Mouse (Mus musculus) liver, embryonic 14 days (tissue): Measurements from ENCODE around the gene Rbm42. TPM values are rescaled to one million over a fixed set of nuclear protein-coding genes. Genes with fewer than 3 reads are reported as not detected.

ENCODE experiments used
- polyA plus RNA-seq: library from polyadenylated mRNA; depleted of rRNA; stranded (reverse); fragments of >200 nt; gene quantifications from 2 replicates; pipeline ENCODE4 v1.2.3, GENCODE M21; 2012; rRNA removed

Rbm42 gene
- polyA plus RNA-seq, result 21.9 and 25.1 TPM in 2 replicates

GRCm38 (mm10) chr7:30649591-30650540 lies at the start of gene Rbm42:
TSS of gene Rbm42 (minus strand) at chr7:30650317.

GRCm38 (mm10) chr7:30698589-30698988 lies 48.5 kb upstream of the Rbm42 start, which contains the start of gene 2200002J24Rik:
TSS of gene 2200002J24Rik (plus strand) at chr7:30698926.

GRCm38 (mm10) chr7:30671480-30671879 lies 21.4 kb upstream of the Rbm42 start, which contains the start of gene Pmis2:
TSS of gene Pmis2 (minus strand) at chr7:30671605.

GRCm38 (mm10) chr7:30664529-30665200 lies 14.5 kb upstream of the Rbm42 start, which contains the start of gene Haus5:
TSS of gene Haus5 (minus strand) at chr7:30664994.

GRCm38 (mm10) chr7:30635752-30636151 lies 14.4 kb downstream of the Rbm42 start, which contains the start of gene Etv2:
TSS of gene Etv2 (minus strand) at chr7:30635852.

GRCm38 (mm10) chr7:30625530-30626384 lies 24.4 kb downstream of the Rbm42 start, which contains the start of gene Cox6b1:
TSS of gene Cox6b1 (minus strand) at chr7:30626151.

GRCm38 (mm10) chr7:30612654-30613402 lies 37.3 kb downstream of the Rbm42 start, which contains the start of gene Upk1a:
TSS of gene Upk1a (minus strand) at chr7:30612847.

GRCm38 (mm10) chr7:30598786-30599185 lies 51.3 kb downstream of the Rbm42 start, which contains the start of gene Zbtb32:
TSS of gene Zbtb32 (minus strand) at chr7:30598909.

Other genes starting within 250 kb of the Rbm42 start
- 65.2 and 83.0 TPM in 2 replicates for gene Tyrobp, start 236.6 kb downstream of the Rbm42 start, polyA plus RNA-seq
- gene Hcst, start 230.5 kb downstream of the Rbm42 start, polyA plus RNA-seq, result 2.0 and 2.7 TPM in 2 replicates
- gene Nfkbid, start 228.6 kb downstream of the Rbm42 start, polyA plus RNA-seq, result 0.76 and 1.2 TPM in 2 replicates
- gene Aplp1, start 204.8 kb downstream of the Rbm42 start, polyA plus RNA-seq, result 2.6 and 3.0 TPM in 2 replicates
- gene Kirrel2, start 192.6 kb downstream of the Rbm42 start, polyA plus RNA-seq, result 0.06 and 0.09 TPM in 2 replicates
- 0.06 and 0.07 TPM in 2 replicates for gene Nphs1, start 192.0 kb downstream of the Rbm42 start, polyA plus RNA-seq
- gene Prodh2, start 156.7 kb downstream of the Rbm42 start, polyA plus RNA-seq, result 40.2 and 47.9 TPM in 2 replicates
- gene Arhgap33, start 115.3 kb downstream of the Rbm42 start, polyA plus RNA-seq, result 5.9 and 7.3 TPM in 2 replicates
- gene Hspb6, start 98.1 kb downstream of the Rbm42 start, polyA plus RNA-seq, result 3.4 and 3.7 TPM in 2 replicates
- 5.0 and 6.7 TPM in 2 replicates for gene Proser3, start 98.0 kb downstream of the Rbm42 start, polyA plus RNA-seq
- gene Lin37, start 90.5 kb downstream of the Rbm42 start, polyA plus RNA-seq, result 14.5 and 16.8 TPM in 2 replicates
- 30.3 and 31.5 TPM in 2 replicates for gene U2af1l4, start 87.0 kb downstream of the Rbm42 start, polyA plus RNA-seq
- 1.0 and 1.8 TPM in 2 replicates for gene Gm49396, start 87.0 kb downstream of the Rbm42 start, polyA plus RNA-seq
- gene Psenen, start 86.7 kb downstream of the Rbm42 start, polyA plus RNA-seq, result 52.6 and 62.2 TPM in 2 replicates
- 1.6 and 1.8 TPM in 2 replicates for gene Igflr1, start 84.9 kb downstream of the Rbm42 start, polyA plus RNA-seq
- 9.7 and 11.2 TPM in 2 replicates for gene Kmt2b, start 61.6 kb downstream of the Rbm42 start, polyA plus RNA-seq
- gene Zbtb32, start 51.4 kb downstream of the Rbm42 start, polyA plus RNA-seq, result 0.03 and 0.09 TPM in 2 replicates
- 0.21 and 0.71 TPM in 2 replicates for gene Upk1a, start 37.5 kb downstream of the Rbm42 start, polyA plus RNA-seq
- 430 and 478 TPM in 2 replicates for gene Cox6b1, start 24.2 kb downstream of the Rbm42 start, polyA plus RNA-seq
- gene Etv2, start 14.5 kb downstream of the Rbm42 start, polyA plus RNA-seq, result 0.03 TPM in 1 of 2 replicates, not detected in the other
- gene Haus5, start 14.7 kb upstream of the Rbm42 start, polyA plus RNA-seq, result 24.1 and 28.2 TPM in 2 replicates
- not detected in 2 replicates for gene Pmis2, start 21.3 kb upstream of the Rbm42 start, polyA plus RNA-seq
- 0.09 and 0.21 TPM in 2 replicates for gene 2200002J24Rik, start 48.6 kb upstream of the Rbm42 start, polyA plus RNA-seq
- gene Atp4a, start 61.9 kb upstream of the Rbm42 start, polyA plus RNA-seq, result 0.74 and 0.90 TPM in 2 replicates
- gene Tmem147, start 79.2 kb upstream of the Rbm42 start, polyA plus RNA-seq, result 56.5 and 63.8 TPM in 2 replicates
- gene Gapdhs, start 93.4 kb upstream of the Rbm42 start, polyA plus RNA-seq, result not detected in 2 replicates
- gene Sbsn, start 101.2 kb upstream of the Rbm42 start, polyA plus RNA-seq, result 0.61 and 0.74 TPM in 2 replicates
- gene Dmkn, start 113.4 kb upstream of the Rbm42 start, polyA plus RNA-seq, result 0.16 and 0.25 TPM in 2 replicates
- 0.20 TPM in 1 of 2 replicates, not detected in the other for gene Krtdap, start 137.6 kb upstream of the Rbm42 start, polyA plus RNA-seq
- 0.31 and 0.33 TPM in 2 replicates for gene Ffar2, start 173.5 kb upstream of the Rbm42 start, polyA plus RNA-seq
- gene Ffar3, start 205.9 kb upstream of the Rbm42 start, polyA plus RNA-seq, result not detected in 2 replicates
- gene Ffar1, start 211.2 kb upstream of the Rbm42 start, polyA plus RNA-seq, result not detected in 2 replicates
- gene Cd22, start 230.0 kb upstream of the Rbm42 start, polyA plus RNA-seq, result 0.23 and 0.37 TPM in 2 replicates